Mouse (Mus musculus) heart, postnatal 0 days (tissue): ENCODE results near the gene Zfp37.

Experiments used
- CTCF ChIP-seq: IDR thresholded peaks from 2 replicates; pipeline ENCODE4 v1.5.1; 2016; ENCODE audit warnings: antibody characterized with exemption, control low read depth, low read depth
- EP300 ChIP-seq: IDR thresholded peaks from 2 replicates; pipeline ENCODE4 v1.6.1; 2016; ENCODE audit warnings: antibody characterized with exemption, low read depth

- no peak for TF ChIP-seq EP300
- TF ChIP-seq CTCF: no peak
These were observed 31.4 kb upstream of the Zfp37 start, which contains the start of gene Slc31a2 for GRCm38 (mm10) chr4:62262276-62262675.
